Mouse (Mus musculus): ENCODE data around the gene Kctd7.

- TF ChIP-seq POLR2A (IDR thresholded peaks at IDR 0.05; ENCODE audit: low read depth, low read length) (no peak), CTCF (IDR thresholded peaks at IDR 0.05; ENCODE audit: extremely low read depth, insufficient read depth, insufficient read length, insufficient replicate concordance) (no peak)
Observed at GRCm38 (mm10) chr5:130193760-130194159, 49.1 kb downstream of the Kctd7 start.
